Mouse (Mus musculus) frontal cortex, adult 2 months (tissue): Measurements from ENCODE around the gene Fat4. TPM values are rescaled to one million over a fixed set of nuclear protein-coding genes. Genes with fewer than 3 reads are reported as not detected.

Experiments
- DNase-seq, 2 experiments: peaks; one replicate each; pipeline ENCODE4 v3.0.0; 2022; ENCODE audit warnings: low spot score in 1 of 2; ENCODE audit errors: extremely low spot score in 1 of 2
- polyA plus RNA-seq: library from polyadenylated mRNA; depleted of rRNA; stranded (reverse); fragments of >200 nt; gene quantifications from 2 replicates; pipeline ENCODE4 v1.2.3, GENCODE M21; 2012

Fat4 gene
- polyA plus RNA-seq, 1 experiment = 3.4 TPM

GRCm38 (mm10) chr3:38900839-38901238 lies 14.1 kb downstream of the Fat4 start:
- DNase-seq = no peak

GRCm38 (mm10) chr3:38906832-38907231 lies 20.1 kb downstream of the Fat4 start:
- DNase-seq = no peak

- no peak for DNase-seq
Observed at GRCm38 (mm10) chr3:38907676-38908425, 21.1 kb downstream of the Fat4 start.

DNA sequence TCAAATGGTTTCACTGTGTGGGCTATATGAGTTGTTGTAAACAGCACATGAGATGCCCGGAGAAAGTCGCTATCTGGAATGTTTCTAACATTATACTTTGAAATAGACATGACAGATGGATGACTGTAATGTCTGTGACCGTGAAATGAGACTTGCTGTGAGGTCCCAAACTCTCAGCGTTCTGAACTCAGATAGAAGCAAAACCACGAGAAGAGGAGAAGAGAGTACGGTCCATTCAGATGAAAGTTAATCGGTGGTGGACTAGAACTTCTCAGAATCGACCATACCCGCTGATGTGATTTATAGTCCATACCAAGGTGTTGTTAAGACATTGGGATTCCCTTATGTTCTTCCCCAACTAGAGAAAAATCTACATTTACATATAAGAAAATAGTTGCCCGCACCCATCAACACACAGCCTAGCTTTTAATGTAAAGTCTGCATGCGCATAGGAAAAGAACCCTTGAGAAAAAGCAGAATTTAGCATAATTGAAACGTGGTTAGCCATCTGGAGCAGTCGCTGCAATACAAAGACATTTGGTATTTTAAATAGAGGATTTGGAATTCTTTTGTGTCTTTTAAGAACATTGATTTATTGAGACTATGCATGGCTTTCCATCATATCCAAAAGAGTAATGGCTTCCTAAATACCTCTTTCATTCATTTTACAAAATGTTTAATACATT lies 21.8 kb downstream of the Fat4 start:
- DNase-seq = no peak

DNA sequence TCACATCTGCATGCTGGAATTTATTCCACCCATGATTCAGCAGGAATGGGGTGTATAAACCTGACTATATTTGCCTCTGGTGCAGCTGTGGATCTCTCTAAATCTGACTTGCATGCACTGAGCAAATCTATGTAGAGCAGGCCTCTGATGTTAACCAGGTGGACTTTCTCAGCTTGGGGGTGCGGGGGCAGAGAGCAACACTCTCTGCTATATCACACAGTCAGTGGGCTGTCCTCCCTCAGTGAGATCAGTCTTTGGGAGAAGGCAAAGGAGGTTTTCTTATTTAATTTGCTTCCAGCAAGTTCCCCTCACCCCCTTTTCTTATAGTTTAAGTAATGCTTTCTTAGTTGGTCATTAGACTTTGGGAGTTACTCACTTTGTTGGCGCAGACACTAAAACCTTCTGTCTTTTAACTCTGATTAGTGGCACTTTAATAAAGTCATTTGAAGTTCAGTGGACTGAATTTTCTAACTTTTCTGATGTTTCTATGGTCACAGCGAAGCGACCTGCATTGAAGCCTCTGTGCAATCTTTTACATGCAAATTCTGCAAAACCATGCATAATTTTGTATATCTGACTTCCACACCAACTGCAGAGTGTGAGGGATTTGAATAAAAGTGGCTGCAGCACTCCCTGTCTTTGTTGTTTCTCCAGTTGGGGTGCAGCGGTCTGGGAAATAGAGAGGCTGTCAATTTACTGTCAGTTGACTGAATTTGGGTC lies 26.2 kb downstream of the Fat4 start:
- no peak for DNase-seq

DNA sequence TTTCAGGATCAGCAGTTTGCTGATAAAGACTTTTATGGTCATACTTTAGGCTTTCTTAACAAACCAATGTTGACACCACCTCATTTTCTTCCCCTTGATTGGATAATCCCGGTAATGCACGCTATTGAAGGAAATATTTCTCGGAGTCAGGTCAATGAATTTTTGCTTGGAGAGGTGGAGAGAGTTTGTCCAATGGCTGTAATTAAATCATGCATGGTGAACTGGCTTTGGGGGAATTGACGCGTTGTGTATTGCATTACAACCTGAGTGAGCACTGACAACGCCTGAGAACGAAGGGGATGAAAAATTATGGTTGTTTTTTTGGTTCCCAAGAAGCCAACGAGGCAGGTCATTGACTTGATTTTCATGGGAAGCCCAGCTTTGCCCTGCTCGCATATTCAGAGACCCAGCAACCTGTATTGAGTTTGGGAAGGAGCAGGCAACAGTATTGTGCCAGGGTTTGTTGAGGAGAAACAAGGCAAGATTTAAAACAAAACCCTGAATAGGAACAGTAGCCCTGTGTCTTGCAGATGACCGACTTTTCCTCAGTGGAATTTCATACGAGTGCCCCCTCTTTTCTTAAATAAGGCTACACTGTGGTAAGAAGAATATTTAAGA lies 26.9 kb downstream of the Fat4 start:
- DNase-seq = no peak

DNA sequence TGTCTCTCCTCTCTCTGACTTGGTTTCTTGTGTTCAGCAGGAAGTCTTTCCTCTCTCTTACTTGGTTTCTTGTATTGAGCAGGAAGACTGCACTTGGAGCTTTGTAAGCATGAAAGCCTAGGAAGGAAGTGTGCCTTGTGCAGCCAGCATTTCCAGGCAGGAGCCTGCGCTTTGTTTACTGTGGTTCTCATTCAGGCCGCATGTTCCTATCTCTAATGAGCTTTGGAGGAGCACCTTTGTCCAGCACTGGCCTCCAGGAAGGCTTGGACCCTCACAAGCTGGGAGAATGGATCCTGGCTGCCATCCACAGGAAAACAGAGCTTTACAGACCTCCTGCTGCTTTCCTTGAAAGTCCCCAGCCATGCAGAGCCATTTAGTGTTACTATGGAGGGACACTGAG lies 32.2 kb downstream of the Fat4 start:
- DNase-seq = no peak

GRCm38 (mm10) chr3:38921031-38921430 lies 34.3 kb downstream of the Fat4 start:
- no peak for DNase-seq

DNA sequence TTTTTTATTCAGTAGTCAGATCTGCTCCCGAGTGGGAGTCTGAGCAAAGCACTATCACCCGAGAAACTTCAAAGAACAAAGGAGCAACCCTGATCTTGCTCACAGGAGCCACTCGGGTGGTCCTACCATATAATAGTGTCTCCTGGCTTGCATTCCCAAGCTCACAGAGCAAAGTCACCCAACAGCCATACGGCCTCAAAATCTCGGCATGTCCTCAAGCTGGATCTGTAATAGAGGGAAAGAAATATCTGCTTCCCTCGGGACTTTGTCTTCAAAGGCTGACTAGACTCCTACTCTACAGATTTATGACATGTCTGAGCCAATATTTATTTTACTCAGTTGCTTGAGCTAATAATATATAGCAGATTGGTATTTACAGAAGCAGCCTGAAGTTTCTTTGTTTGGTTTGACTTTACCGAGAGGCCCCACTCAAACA lies 36.5 kb downstream of the Fat4 start:
- no peak for DNase-seq

- no peak for DNase-seq
Observed at GRCm38 (mm10) chr3:38928076-38928686, 41.4 kb downstream of the Fat4 start.

DNA sequence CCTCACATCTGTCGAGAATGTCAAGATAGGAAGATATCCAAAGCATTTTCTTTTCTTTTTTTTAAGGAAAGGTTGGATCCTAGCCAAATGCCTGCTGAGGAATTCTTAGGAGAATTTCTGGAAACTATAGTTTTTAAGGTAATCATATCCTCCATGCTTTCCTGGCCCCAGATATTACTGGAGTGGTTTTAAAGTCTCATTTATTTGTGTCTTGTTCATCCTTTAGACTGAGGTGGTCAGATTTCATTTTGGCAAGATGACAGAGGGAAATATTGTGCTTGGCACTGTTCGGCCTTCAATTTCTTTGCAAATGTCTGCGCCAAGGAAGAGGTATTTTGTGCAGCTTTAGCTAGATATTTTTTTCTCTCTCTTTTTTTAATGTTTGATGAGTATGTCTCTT lies 42.0 kb downstream of the Fat4 start:
- DNase-seq = no peak

DNA sequence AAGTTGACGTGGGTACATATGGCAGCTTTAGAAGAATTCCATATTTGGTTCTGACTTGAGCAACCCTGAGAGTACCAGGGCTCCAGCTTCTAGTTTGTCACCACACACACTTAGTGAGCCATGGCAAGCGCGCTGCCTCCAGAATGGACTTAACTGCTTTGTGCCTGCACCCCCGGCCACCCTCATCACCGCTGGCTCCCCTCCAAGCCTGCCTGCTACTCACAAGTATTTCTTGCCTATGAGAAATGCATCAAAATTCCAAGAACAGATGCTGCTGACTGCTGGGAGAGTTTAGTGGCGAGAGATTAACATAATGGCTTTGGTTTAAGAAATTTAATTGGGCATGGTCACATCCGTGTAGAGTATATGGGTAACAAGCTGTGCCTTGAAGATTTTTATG lies 48.0 kb downstream of the Fat4 start:
- peak; percentile 16 to 71 for DNase-seq

DNA sequence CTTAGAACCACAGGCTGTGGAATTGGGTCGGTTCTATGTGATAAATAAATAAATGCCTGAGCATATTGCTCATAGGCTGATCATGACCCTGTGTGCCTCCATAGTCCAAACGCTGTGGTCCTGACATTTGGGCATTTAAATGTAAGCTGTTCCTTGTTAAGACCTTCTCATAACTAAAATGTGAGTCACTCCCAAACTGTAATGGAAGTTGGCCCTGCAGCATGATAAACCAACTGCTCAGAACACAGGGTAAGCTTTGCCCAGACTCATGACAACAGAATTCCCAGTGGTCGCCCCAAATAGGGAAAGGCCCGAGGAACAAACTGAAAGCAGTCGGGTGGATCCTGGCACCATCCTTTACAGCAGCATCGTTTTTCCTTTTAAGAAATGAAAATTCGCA lies 49.7 kb downstream of the Fat4 start:
- DNase-seq = no peak

GRCm38 (mm10) chr3:38937159-38937558 lies 50.4 kb downstream of the Fat4 start:
- no peak for DNase-seq

GRCm38 (mm10) chr3:38938136-38938535 lies 51.4 kb downstream of the Fat4 start:
- no peak for DNase-seq

DNA sequence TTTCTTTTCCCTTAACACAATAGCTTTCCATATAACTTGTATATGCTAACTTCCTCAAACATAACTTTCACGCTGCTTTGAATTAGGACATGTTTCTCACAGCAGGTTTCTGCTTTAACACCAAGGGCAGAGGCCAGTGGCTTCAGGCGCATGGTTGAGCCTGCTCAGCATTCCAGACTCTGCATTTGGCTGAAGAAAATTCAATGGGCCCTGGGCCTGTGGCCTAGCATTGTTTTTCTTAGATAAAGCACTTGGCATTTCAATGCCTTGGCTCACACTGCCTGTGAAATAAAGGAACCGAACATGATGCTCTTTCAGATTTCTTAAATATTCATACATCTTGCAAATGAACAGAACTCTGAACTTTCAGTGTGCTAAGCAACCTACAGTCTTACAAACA lies 52.8 kb downstream of the Fat4 start:
- no peak for DNase-seq

GRCm38 (mm10) chr3:38940327-38940726 lies 53.6 kb downstream of the Fat4 start:
- DNase-seq = no peak

DNA sequence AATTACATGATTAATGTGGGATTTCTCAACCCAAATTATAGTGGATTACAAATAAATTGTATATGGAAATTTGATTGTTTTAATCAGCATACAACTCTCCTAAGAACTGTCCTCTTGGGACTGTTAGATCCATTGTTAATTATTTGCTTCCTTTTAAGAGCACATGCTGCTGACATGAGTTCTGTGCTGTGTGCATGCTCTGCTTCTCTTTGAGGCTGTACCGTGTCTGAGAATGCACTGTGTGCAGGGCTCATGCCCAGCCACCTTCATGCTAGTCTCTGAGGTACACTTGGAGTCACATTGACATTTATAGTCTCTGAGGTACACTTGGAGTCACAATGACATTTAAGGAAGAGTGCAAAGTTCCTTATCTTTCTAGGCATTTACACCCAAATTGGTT lies 58.4 kb downstream of the Fat4 start:
- no peak for DNase-seq

- no peak for DNase-seq
Observed at GRCm38 (mm10) chr3:38947706-38948105, 61.0 kb downstream of the Fat4 start.

DNA sequence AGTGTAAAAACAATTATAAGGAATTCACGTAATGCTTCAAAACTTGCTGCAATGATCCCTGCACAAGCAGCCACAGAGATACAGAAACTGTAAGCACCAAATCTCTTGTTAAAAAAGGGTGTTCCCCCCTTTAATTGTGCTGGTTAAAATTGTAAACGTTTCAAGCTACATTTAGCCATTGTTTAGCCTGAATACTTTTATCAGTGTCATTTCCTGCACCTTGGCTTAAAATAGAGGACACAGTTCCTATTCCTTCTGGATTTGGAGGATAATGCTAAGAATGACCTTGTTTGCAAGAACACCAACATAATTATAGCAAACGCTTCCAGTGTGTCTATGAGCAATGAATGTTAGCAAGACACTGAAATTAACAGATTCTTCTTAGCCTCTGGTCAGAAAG lies 65.9 kb downstream of the Fat4 start:
- no peak for DNase-seq

GRCm38 (mm10) chr3:38954196-38954595 lies 67.5 kb downstream of the Fat4 start:
- DNase-seq = no peak
